Mouse (Mus musculus) lung, postnatal 0 days (tissue): ENCODE results near the gene Serpina1d.
"Not testable (repeated sequence)": the region's sequence is repeated elsewhere in the genome, so short reads cannot be mapped to it uniquely, and the experiment has no call there.

Experiments used
- CTCF ChIP-seq: IDR thresholded peaks from 2 replicates; pipeline ENCODE4 v1.5.1; 2016; ENCODE audit warnings: antibody characterized with exemption, mild to moderate bottlenecking
- EP300 ChIP-seq: IDR thresholded peaks from 2 replicates; pipeline ENCODE4 v1.6.1; 2016; ENCODE audit warnings: antibody characterized with exemption, mild to moderate bottlenecking, control low read depth

DNA sequence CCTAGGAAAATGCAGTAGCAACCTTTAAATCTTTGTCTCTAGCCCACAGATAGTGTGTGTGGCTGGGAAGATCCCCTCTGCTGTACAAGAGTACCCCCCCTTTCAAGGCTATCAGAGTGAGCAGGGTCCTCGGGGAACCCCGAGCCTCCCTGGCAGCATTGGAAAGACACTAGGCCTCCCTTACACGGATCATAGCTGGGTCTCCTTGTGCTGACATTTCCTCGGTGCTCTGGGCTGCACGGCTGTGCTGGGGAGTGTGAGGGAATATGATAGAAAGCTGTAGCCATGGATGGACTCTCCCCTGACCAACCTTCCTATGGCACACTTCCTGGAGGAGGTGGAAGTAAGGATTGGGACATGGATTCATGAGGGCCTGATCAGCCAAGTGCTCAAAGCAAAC lies 27.4 kb downstream of the Serpina1d start:
- TF ChIP-seq EP300, CTCF: not testable (repeated sequence)
